Mouse (Mus musculus) ES-Bruce4 (cell line): ENCODE results near the gene Kpnb1. TPM values are rescaled to one million over a fixed set of nuclear protein-coding genes. Genes with fewer than 3 reads are reported as not detected.
A peak's percentile ranks its signal among the peaks of the same experiment; 100 is the strongest.

Source experiments
- H3K27ac ChIP-seq: 2 replicates; pipeline ENCODE4 v1.5.1; 2012; ENCODE audit warnings: low read length, inconsistent platforms; ENCODE audit not compliant: insufficient read depth
- H3K27me3 ChIP-seq: 2 replicates; pipeline ENCODE4 v1.6.1; 2012; ENCODE audit warnings: mild to moderate bottlenecking, low read length, inconsistent platforms; ENCODE audit not compliant: control insufficient read depth, poor library complexity, insufficient read depth, severe bottlenecking
- H3K36me3 ChIP-seq: 2 replicates; pipeline ENCODE4 v1.6.1; 2012; ENCODE audit warnings: inconsistent platforms, mild to moderate bottlenecking, low read length, moderate library complexity; ENCODE audit not compliant: control insufficient read depth, poor library complexity, insufficient read depth, severe bottlenecking
- H3K4me1 ChIP-seq: one replicate; pipeline ENCODE4 v1.8.1; 2011; ENCODE audit warnings: low read length; ENCODE audit not compliant: control insufficient read depth, insufficient read depth
- H3K4me3 ChIP-seq: 2 replicates; pipeline ENCODE4 v1.5.1; 2011; ENCODE audit warnings: low read depth, mild to moderate bottlenecking, low read length
- H3K9ac ChIP-seq: 2 replicates; pipeline ENCODE4 v1.6.1; 2012; ENCODE audit warnings: low read depth, mild to moderate bottlenecking, inconsistent platforms; ENCODE audit not compliant: poor library complexity, severe bottlenecking
- H3K9me3 ChIP-seq: replicated peaks from 2 replicates; pipeline ENCODE4 v1.6.1; 2012; ENCODE audit warnings: mild to moderate bottlenecking, low read length, inconsistent platforms; ENCODE audit not compliant: control insufficient read depth, poor library complexity, insufficient read depth, severe bottlenecking
- CTCF ChIP-seq: IDR thresholded peaks from one replicate; pipeline ENCODE4 v1.8.1; 2011; ENCODE audit warnings: low read depth, low read length
- EP300 ChIP-seq: IDR thresholded peaks from 2 replicates; pipeline ENCODE4 v1.6.1; 2011; ENCODE audit warnings: low read depth, low read length; ENCODE audit not compliant: insufficient read depth
- POLR2A ChIP-seq: IDR thresholded peaks from one replicate; pipeline ENCODE4 v1.8.1; 2011; ENCODE audit warnings: low read length; ENCODE audit not compliant: insufficient read depth
- polyA plus RNA-seq: library from polyadenylated mRNA; stranded (reverse); fragments of >200 nt; gene quantifications from 2 replicates; pipeline ENCODE4 v1.2.4, GENCODE M21; 2011; ENCODE audit warnings: low read depth; ENCODE audit not compliant: missing spikeins, insufficient read depth, insufficient read length

The Kpnb1 gene
- polyA plus RNA-seq, 1 experiment, result 345 TPM

GRCm38 (mm10) chr11:97181061-97181460, 6.6 kb downstream of the Kpnb1 start:
- no peak overlapping the region for H3K4me3 ChIP-seq
- H3K27ac ChIP-seq, result no peak overlapping the region; the same call in 1 of the 2 replicates
- no peak for TF ChIP-seq EP300
- TF ChIP-seq POLR2A, result no peak
- no peak for TF ChIP-seq CTCF
- no peaks in the 10 kb centered on the region for H3K4me1 ChIP-seq
- H3K9me3 ChIP-seq, result no peaks in the 10 kb centered on the region
- H3K9ac ChIP-seq, result no peak overlapping the region
- H3K36me3 ChIP-seq, result peaks cover 98% of the 10 kb centered on the region
- no peaks in the 10 kb centered on the region for H3K27me3 ChIP-seq

DNA sequence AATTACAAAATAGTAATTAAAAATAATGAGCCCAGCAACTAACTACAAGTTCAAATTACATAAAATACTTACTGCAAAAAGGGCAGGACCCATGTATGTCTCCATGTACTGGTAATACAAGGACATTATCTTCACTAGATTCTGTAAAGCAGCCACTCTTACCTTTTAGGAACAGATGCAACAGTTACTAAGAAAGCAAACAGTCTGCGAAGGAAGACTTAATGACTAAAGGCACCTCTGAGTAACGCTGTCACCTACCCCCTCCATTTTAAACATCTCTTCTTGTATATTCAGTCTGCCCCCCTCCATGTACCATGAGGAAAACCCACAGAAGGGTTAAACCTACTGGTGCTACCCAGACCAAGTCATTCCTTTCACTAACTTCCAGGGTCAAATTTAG, 9.5 kb downstream of the Kpnb1 start:
- Histone ChIP-seq H3K36me3 (peaks cover 98% of the 10 kb centered on the region), H3K4me1 (no peaks in the 10 kb centered on the region), H3K27ac (no peak overlapping the region), H3K4me3 (no peak overlapping the region), H3K9me3 (no peaks in the 10 kb centered on the region), H3K27me3 (no peaks in the 10 kb centered on the region), H3K9ac (no peak overlapping the region)
- TF ChIP-seq POLR2A (no peak), CTCF (no peak), EP300 (no peak)

GRCm38 (mm10) chr11:97176851-97177250, 10.8 kb downstream of the Kpnb1 start:
- Histone ChIP-seq H3K9me3 (no peaks in the 10 kb centered on the region), H3K36me3 (peaks cover 98% of the 10 kb centered on the region), H3K4me1 (no peaks in the 10 kb centered on the region), H3K4me3 (no peak overlapping the region), H3K27me3 (no peaks in the 10 kb centered on the region), H3K9ac (no peak overlapping the region), H3K27ac (no peak overlapping the region)
- TF ChIP-seq POLR2A, result no peak
- TF ChIP-seq CTCF, result peak; percentile 14
- no peak for TF ChIP-seq EP300

DNA sequence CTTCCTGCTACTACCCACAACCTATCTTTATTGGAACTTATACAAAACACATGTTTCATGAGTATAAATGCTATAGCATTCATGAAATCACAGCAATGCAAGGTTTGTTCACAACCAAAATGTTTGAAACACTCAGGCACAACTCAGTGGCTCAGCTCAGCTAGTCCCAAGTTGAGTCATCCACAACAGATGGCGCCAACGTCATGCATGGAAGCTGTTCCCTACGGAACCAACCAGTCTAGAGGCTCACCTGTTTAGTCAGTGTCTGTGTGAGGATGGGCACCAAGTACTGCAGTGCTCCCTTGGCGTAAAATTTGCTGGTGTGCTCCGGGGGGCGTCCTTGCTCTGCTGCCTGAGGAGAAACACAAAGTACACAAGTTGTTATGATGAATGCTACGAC, 12.2 kb downstream of the Kpnb1 start:
- H3K36me3 ChIP-seq, result peaks cover 98% of the 10 kb centered on the region
- H3K27me3 ChIP-seq, result no peaks in the 10 kb centered on the region
- H3K9ac ChIP-seq, result no peak overlapping the region
- no peaks in the 10 kb centered on the region for H3K4me1 ChIP-seq
- no peak overlapping the region for H3K27ac ChIP-seq
- H3K9me3 ChIP-seq, result no peaks in the 10 kb centered on the region
- no peak overlapping the region for H3K4me3 ChIP-seq
- no peak for TF ChIP-seq CTCF
- no peak for TF ChIP-seq POLR2A
- no peak for TF ChIP-seq EP300

GRCm38 (mm10) chr11:97160341-97160740, 27.3 kb downstream of the Kpnb1 start:
- TF ChIP-seq EP300, result no peak
- no peak for TF ChIP-seq CTCF
- TF ChIP-seq POLR2A, result no peak
- H3K27me3 ChIP-seq, result no peaks in the 10 kb centered on the region
- H3K4me1 ChIP-seq, result no peaks in the 10 kb centered on the region
- H3K4me3 ChIP-seq, result no peak overlapping the region
- H3K9ac ChIP-seq, result no peak overlapping the region
- no peaks in the 10 kb centered on the region for H3K9me3 ChIP-seq
- H3K36me3 ChIP-seq, result peaks cover 74% of the 10 kb centered on the region
- no peak overlapping the region for H3K27ac ChIP-seq

- H3K36me3 ChIP-seq, result peaks cover 43% of the 10 kb centered on the region
- TF ChIP-seq EP300 (no peak), POLR2A (no peak), CTCF (no peak)
- no peaks in the 10 kb centered on the region for H3K27me3 ChIP-seq
- no peak overlapping the region for H3K4me3 ChIP-seq
- no peaks in the 10 kb centered on the region for H3K9me3 ChIP-seq
- no peaks in the 10 kb centered on the region for H3K4me1 ChIP-seq
- no peak overlapping the region for H3K9ac ChIP-seq
- no peak overlapping the region for H3K27ac ChIP-seq
Measured at GRCm38 (mm10) chr11:97156999-97157398, 30.7 kb downstream of the Kpnb1 start.
